Mouse (Mus musculus) left cerebral cortex, postnatal 25 days (tissue): ENCODE measurements at regions not wholly inside any gene's neighbourhood (a gene's known extent, or its start where the extent isn't known, plus 50 kb on each side); places are given as distances from the start of the nearest gene placed in this dataset.
"Not testable (repeated sequence)": the region's sequence is repeated elsewhere in the genome, so short reads cannot be mapped to it uniquely, and the experiment has no call there.

Experiments
- DNase-seq, 2 experiments: peaks; one replicate each; pipeline ENCODE4 v3.0.0; 2022; ENCODE audit warnings: low spot score in 2 of 2, mixed read lengths in 1 of 2
- intact Hi-C: fragments of 180-260 bp; cut with DNase I; formaldehyde crosslinking; loops from one replicate; pipeline ENCODE4 v1.15.1; 2025

DNA sequence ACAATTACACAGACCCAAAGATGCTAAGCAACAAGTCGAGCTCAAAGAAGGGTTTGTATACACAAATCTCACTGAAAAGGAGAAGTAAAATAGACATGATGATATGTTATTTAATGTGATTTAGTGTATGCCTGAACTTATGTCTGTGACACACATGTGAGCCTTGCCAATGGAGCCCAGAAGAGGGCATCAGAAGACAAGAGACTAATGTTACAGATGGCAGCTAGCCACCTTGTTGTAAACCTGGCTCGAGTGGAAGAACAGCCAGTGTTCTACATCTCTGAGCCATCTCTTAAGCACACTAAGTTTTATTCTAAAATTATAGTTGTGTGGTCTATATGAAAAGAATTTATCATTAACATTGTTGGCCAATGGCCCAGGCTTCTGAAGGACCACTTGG is 943.7 kb upstream of the Prmt6 start:
- intact Hi-C loops: no loop called here
- no peak for DNase-seq

- intact Hi-C loops: no loop called here
- DNase-seq: peak; percentile 1 to 53
These were observed 915.9 kb upstream of the Prmt6 start for GRCm38 (mm10) chr3:111166698-111167097.

DNA sequence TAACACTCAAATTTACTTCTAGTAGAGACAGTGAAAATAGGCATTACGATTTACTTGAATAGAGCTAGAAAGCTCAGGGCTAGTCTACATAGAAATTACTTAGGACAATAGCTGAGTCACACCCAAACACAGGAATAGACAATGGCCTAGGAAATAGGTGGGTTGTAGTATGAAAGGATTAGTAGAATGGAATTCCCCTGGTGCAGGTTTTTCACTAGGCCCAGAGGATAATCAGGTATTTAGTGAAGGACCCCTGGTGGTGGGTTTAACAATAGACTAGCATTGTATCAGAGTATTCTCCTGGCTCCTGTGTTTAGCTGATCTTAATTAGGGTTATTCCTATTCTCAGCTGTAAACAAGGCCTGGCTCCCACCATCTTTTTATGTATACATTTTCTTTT is 890.4 kb upstream of the Prmt6 start:
- intact Hi-C loops, DNase-seq: not testable (repeated sequence)

GRCm38 (mm10) chr3:111108982-111109381 is 858.2 kb upstream of the Prmt6 start:
- DNase-seq: peak; percentile 1 to 2
- intact Hi-C loops: no loop called here

- intact Hi-C loops: no loop called here
- peak; percentile 9 to 69 for DNase-seq
These were observed 851.8 kb upstream of the Prmt6 start for GRCm38 (mm10) chr3:111102646-111103045.

DNA sequence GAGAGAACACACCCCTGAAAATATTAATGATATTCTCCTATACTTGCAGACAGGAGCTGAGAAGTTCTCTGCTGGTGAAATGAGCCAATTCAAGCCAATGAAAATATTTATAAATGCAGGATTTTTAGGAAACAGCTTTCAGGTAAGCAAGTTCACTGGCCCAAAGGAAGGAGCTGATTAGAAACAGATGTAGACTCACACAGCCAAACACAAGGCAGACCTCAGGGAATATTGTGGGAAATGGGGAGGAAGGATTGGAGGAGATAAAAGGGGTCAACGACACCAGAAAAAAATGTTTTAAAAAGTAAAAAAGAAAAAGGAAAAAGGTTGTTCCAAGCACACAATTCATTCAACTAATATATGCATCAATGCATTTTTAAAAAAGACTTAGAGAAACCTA is 823.5 kb upstream of the Prmt6 start:
- intact Hi-C loops: loop anchor here (10.0 kb wide), 1 partner anchor 1340 kb away; no protein-coding TSS in a partner anchor
- no peak for DNase-seq

DNA sequence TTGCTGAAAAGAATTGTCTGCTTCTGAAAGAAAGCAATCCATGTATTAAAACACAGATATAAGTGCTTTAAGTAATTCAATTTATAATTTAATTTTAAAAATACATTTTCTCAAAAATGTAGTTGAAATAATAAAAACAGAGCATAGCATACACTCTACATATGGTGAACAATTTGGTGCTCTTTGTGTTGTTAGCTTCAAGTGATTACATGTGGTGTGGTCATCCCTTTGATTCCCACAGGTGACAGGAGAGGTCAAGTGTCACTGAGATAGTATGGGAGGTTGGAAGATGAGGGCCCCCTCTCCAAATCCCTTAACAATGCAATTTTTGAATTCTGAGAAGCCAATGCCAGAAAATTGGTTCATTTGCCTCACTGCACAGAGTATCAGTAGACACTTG is 819.5 kb upstream of the Prmt6 start:
- intact Hi-C loops: loop anchor here (10.0 kb wide), 1 partner anchor 1336 kb away; no protein-coding TSS in a partner anchor
- DNase-seq: no peak

DNA sequence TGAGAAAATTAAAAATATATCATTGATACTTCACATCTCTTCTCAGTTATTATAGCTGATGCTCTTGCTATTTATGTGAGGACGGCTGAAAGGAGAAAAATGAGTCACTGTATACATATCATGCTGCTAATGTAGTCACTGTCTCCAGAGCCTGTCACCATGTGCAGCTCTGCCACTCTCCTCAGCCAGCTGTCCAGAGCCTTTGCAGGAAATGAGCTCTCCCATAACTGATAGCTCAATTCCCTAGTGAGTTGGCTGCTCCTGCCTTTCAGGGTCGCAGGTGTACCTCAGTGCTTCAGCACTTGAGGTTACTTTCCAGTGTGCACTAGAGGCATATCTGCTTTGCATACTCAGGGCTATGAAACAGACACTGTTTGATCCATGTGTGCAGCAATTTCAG is 819.0 kb upstream of the Prmt6 start:
- peak; percentile 15 to 48 for DNase-seq
- intact Hi-C loops: loop anchor here (2.0 to 10.0 kb wide), 3 partner anchors 927 to 1543 kb away; no protein-coding TSS in a partner anchor

GRCm38 (mm10) chr3:111069156-111069555 is 818.4 kb upstream of the Prmt6 start:
- DNase-seq: peak; percentile 69 to 87
- intact Hi-C loops: loop anchor here (2.0 to 5.0 kb wide), 2 partner anchors 926 to 1542 kb away; no protein-coding TSS in a partner anchor

- no peak for DNase-seq
- intact Hi-C loops: no loop called here
These were observed 798.8 kb upstream of the Prmt6 start for GRCm38 (mm10) chr3:111049638-111050037.
